Mouse (Mus musculus) kidney, embryonic 15.5 days (tissue): ENCODE data around the gene Cdkn3. TPM values are rescaled to one million over a fixed set of nuclear protein-coding genes. Genes with fewer than 3 reads are reported as not detected.
"Not testable (repeated sequence)": the region's sequence is repeated elsewhere in the genome, so short reads cannot be mapped to it uniquely, and the experiment has no call there.

Source experiments
- ATAC-seq: fragments of 200-750 bp; cut with Nextera tagmentation; replicated peaks from 2 replicates; pipeline ENCODE4 v1.8.0; 2017; ENCODE audit warnings: moderate TSS enrichment; ENCODE audit not compliant: low FRiP score
- H3K27ac ChIP-seq: fragments of 300-500 bp; sonication (generic); 2 replicates; pipeline ENCODE4 v1.5.1; 2015; ENCODE audit warnings: mild to moderate bottlenecking, inconsistent platforms
- H3K27me3 ChIP-seq: fragments of 300-500 bp; sonication (generic); 2 replicates; pipeline ENCODE4 v1.6.1; 2015; ENCODE audit warnings: inconsistent platforms
- H3K36me3 ChIP-seq: fragments of 300-500 bp; sonication (generic); 2 replicates; pipeline ENCODE4 v1.6.1; 2015; ENCODE audit warnings: inconsistent platforms
- H3K4me1 ChIP-seq: fragments of 300-500 bp; sonication (generic); 2 replicates; pipeline ENCODE4 v1.6.1; 2015; ENCODE audit warnings: inconsistent platforms
- H3K4me2 ChIP-seq: fragments of 300-500 bp; sonication (generic); 2 replicates; pipeline ENCODE4 v1.6.1; 2015; ENCODE audit warnings: moderate library complexity, mild to moderate bottlenecking, inconsistent platforms
- H3K4me3 ChIP-seq: fragments of 300-500 bp; sonication (generic); replicated peaks from 2 replicates; pipeline ENCODE4 v1.5.1; 2015; ENCODE audit warnings: mild to moderate bottlenecking, inconsistent platforms
- H3K9ac ChIP-seq: fragments of 300-500 bp; sonication (generic); 2 replicates; pipeline ENCODE4 v1.6.1; 2015; ENCODE audit warnings: mild to moderate bottlenecking, inconsistent platforms
- H3K9me3 ChIP-seq: fragments of 300-500 bp; sonication (generic); replicated peaks from 2 replicates; pipeline ENCODE4 v1.6.1; 2016; ENCODE audit warnings: inconsistent platforms
- WGBS: fragments of 180-500 bp; shearing (Covaris S2); methylation state at CpG from one replicate; pipeline ENCODE4 v1.1.7; 2015; ENCODE audit warnings: mixed read lengths; 5-methylcytosine and 5-hydroxymethylcytosine counted together
- polyA plus RNA-seq: library from polyadenylated mRNA; unstranded; fragments of >200 nt; fragmentation: Nextera tagmentation; extraction: Ambion mirVana; gene quantifications from 2 replicates; pipeline ENCODE4 v1.2.1, GENCODE M21; 2015

Cdkn3 gene
- polyA plus RNA-seq, result 48.0 and 51.1 TPM in 2 replicates

- peak within 1 kb of the TSS; percentile 70 for H3K4me3 ChIP-seq
- H3K27ac ChIP-seq, result peak within 1 kb of the TSS; percentile 69
- WGBS, result under 1% methylated on average over 54 of the region's 54 CpGs
Measured at GRCm38 (mm10) chr14:46760355-46761029, at the start of gene Cdkn3. Gene Cdkn3 (plus strand): TSS chr14:46760541.

DNA sequence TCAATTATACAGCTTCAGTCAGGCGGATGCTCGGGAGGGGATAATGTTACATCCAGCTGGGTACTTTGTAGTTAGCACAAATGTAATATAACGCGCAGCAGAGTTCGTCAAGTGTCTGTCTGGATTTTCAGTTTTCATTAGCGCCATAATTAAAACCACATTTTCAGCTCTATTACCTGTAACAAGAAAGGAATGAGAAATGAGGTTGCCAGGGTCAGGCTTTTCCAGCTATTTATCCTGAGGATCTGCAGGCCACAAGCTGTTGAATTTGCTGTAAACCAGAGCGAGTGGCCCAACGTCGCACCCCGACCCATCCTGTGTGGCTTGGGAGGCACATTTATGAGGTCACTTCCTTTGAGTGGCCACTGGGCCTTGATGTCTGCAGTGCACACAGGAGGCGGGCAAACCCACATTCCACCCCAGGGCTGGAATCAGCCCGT, 41.8 kb upstream of the Cdkn3 start:
- WGBS, result 24% methylated on average over 12 of the region's 12 CpGs

More at GRCm38 (mm10) chr14:46760355-46761029, at the start of gene Cdkn3:
- no peaks in the 10 kb centered on the region for H3K9me3 ChIP-seq
- ATAC-seq, result peak; percentile 99
- peaks cover 13% of the 10 kb centered on the region for H3K4me1 ChIP-seq
- H3K36me3 ChIP-seq, result peaks cover 19% of the 10 kb centered on the region
- H3K9ac ChIP-seq, result peak within 1 kb of the TSS; percentile 77
- no peaks in the 10 kb centered on the region for H3K27me3 ChIP-seq
- H3K4me2 ChIP-seq, result peak within 1 kb of the TSS; percentile 92

GRCm38 (mm10) chr14:46722031-46722430, 38.3 kb upstream of the Cdkn3 start:
- H3K9ac ChIP-seq, result no peak overlapping the region
- H3K27me3 ChIP-seq, result no peaks in the 10 kb centered on the region
- no peak overlapping the region for H3K4me3 ChIP-seq
- H3K4me2 ChIP-seq, result no peak overlapping the region
- ATAC-seq, result no peak
- no peak overlapping the region for H3K27ac ChIP-seq
- H3K9me3 ChIP-seq, result no peaks in the 10 kb centered on the region
- H3K36me3 ChIP-seq, result no peaks in the 10 kb centered on the region
- WGBS, result 55% methylated on average over 5 of the region's 5 CpGs
- H3K4me1 ChIP-seq, result peaks cover 25% of the 10 kb centered on the region

More for the DNA sequence above, 41.8 kb upstream of the Cdkn3 start:
- no peak overlapping the region for H3K4me2 ChIP-seq
- H3K4me3 ChIP-seq, result no peak overlapping the region
- H3K9me3 ChIP-seq, result no peaks in the 10 kb centered on the region
- H3K27me3 ChIP-seq, result no peaks in the 10 kb centered on the region
- H3K36me3 ChIP-seq, result no peaks in the 10 kb centered on the region
- peak overlapping the region; percentile 37; the same call in 1 of the 2 replicates for H3K27ac ChIP-seq
- H3K9ac ChIP-seq, result no peak overlapping the region
- ATAC-seq, result peak; percentile 54; the same call in 1 of the 2 replicates
- peaks cover 20% of the 10 kb centered on the region for H3K4me1 ChIP-seq

GRCm38 (mm10) chr14:46723828-46724227, 36.5 kb upstream of the Cdkn3 start:
- no peaks in the 10 kb centered on the region for H3K9me3 ChIP-seq
- no peak overlapping the region for H3K9ac ChIP-seq
- no peak overlapping the region for H3K27ac ChIP-seq
- no peaks in the 10 kb centered on the region for H3K27me3 ChIP-seq
- 18% methylated on average over 3 of the region's 3 CpGs for WGBS
- peaks cover 21% of the 10 kb centered on the region for H3K4me1 ChIP-seq
- H3K36me3 ChIP-seq, result no peaks in the 10 kb centered on the region
- peak; percentile 34; the same call in 1 of the 2 replicates for ATAC-seq
- no peak overlapping the region for H3K4me2 ChIP-seq
- H3K4me3 ChIP-seq, result no peak overlapping the region

DNA sequence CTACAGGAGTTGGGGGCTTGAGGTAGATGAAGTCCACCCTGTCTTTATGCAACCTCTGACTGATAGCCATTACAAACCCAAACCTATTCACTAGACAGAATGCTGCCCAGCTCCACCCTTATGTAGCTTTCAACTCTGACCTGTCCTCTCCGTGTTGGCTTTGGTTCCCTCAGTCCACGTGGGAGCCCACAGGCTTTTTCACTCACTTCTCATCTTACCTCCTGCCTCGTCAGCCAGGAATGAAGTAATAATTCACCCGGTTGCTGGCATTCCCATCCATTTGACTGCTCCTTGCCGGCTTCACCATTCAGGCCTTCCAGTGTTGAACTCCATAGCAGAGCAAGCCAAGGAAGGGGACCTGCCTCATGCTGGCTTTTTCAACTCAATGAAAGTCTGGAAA, 35.4 kb upstream of the Cdkn3 start:
- Histone ChIP-seq H3K9me3 (no peaks in the 10 kb centered on the region), H3K27me3 (no peaks in the 10 kb centered on the region), H3K4me1 (peaks cover 18% of the 10 kb centered on the region), H3K4me3 (no peak overlapping the region), H3K9ac (no peak overlapping the region), H3K36me3 (no peaks in the 10 kb centered on the region), H3K4me2 (no peak overlapping the region), H3K27ac (peak overlapping the region; percentile 20; the same call in 1 of the 2 replicates)
- no peak; the same call in 1 of the 2 replicates for ATAC-seq
- WGBS, result 16% methylated on average over 5 of the region's 5 CpGs

DNA sequence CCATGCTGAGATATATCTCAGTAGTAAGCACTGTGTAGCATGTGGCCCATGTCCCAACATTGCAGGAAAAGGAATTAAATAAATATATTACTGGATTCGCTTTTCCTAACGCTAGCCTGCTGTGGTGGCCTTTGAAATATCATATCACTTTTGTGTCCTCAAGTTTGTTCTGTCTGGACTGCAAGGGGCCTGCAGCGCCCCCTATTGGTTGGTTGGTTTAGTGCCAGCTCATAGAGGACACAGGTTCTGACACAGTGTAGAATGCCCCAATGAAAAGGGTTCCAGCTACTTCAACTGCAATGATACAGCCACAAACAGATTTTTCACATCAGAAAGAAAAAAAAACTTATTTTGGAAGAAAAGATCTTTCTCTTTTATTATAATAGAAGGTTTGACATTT, 34.6 kb upstream of the Cdkn3 start:
- Histone ChIP-seq H3K9me3 (no peaks in the 10 kb centered on the region), H3K27me3 (no peaks in the 10 kb centered on the region), H3K4me1 (peaks cover 18% of the 10 kb centered on the region), H3K4me3 (no peak overlapping the region), H3K9ac (no peak overlapping the region), H3K4me2 (no peak overlapping the region), H3K36me3 (no peaks in the 10 kb centered on the region), H3K27ac (peak overlapping the region; percentile 20; the same call in 1 of the 2 replicates)
- no peak for ATAC-seq
- WGBS, result 32% methylated on average over 3 of the region's 3 CpGs

DNA sequence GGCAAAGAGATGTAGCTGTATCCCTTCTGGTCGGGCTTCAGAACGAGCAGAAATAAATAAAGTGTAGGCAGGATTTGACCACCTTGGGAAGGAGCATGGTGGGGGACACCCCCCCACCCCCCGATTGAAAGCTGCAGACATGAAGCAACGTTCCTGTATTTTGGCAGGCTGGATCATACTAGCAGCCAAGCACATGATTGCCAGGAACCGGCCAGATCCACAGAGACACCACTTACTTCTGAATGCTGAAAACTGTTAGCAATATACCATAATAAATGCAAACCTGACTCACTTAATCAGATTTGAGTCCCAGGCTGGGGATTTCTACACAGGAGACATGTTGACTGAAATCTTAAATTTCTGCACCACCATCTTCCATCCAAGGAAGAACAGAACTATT, 26.1 kb upstream of the Cdkn3 start:
- WGBS, result 79% methylated on average over 5 of the region's 5 CpGs

GRCm38 (mm10) chr14:46734761-46735455, 25.4 kb upstream of the Cdkn3 start:
- ATAC-seq, result no peak
- H3K9me3 ChIP-seq, result no peaks in the 10 kb centered on the region
- H3K4me1 ChIP-seq, result no peaks in the 10 kb centered on the region
- H3K27me3 ChIP-seq, result no peaks in the 10 kb centered on the region
- no peak overlapping the region for H3K4me3 ChIP-seq
- no peak overlapping the region for H3K9ac ChIP-seq
- no peak overlapping the region for H3K27ac ChIP-seq
- H3K4me2 ChIP-seq, result no peak overlapping the region
- no peaks in the 10 kb centered on the region for H3K36me3 ChIP-seq
- WGBS, result 90% methylated on average over 14 of the region's 14 CpGs

More for the DNA sequence above, 26.1 kb upstream of the Cdkn3 start:
- Histone ChIP-seq H3K4me1 (no peaks in the 10 kb centered on the region), H3K36me3 (no peaks in the 10 kb centered on the region), H3K9me3 (no peaks in the 10 kb centered on the region), H3K9ac (no peak overlapping the region), H3K27me3 (no peaks in the 10 kb centered on the region), H3K27ac (no peak overlapping the region), H3K4me2 (no peak overlapping the region), H3K4me3 (no peak overlapping the region)
- no peak for ATAC-seq

GRCm38 (mm10) chr14:46736366-46736765, 24.0 kb upstream of the Cdkn3 start:
- Histone ChIP-seq H3K4me2 (no peak overlapping the region), H3K36me3 (no peaks in the 10 kb centered on the region), H3K9ac (no peak overlapping the region), H3K4me3 (no peak overlapping the region), H3K4me1 (no peaks in the 10 kb centered on the region), H3K9me3 (no peaks in the 10 kb centered on the region), H3K27me3 (no peaks in the 10 kb centered on the region), H3K27ac (no peak overlapping the region)
- WGBS, result 95% methylated on average over 4 of the region's 4 CpGs
- no peak for ATAC-seq

GRCm38 (mm10) chr14:46737346-46737745, 23.0 kb upstream of the Cdkn3 start:
- not testable (repeated sequence) for ATAC-seq

DNA sequence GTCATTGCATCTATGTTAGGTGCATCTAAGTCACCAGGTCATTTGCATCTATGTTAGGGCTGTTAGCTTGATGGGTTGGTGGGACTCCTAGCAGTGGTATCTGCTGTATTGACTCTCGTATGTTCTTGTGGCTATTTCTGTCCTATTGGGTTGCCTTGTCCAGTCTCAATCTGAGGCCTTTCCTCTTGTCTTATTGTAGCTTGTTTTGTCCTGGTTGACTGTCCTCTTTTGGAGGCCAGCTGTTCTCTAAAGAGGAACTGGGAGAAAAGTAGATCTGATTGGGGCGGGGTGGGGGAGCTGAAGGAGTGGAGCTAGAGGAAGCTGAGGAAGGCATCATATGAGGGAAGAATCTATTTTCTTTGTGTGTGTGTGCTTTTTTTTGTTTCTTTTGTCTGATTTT, 17.7 kb upstream of the Cdkn3 start:
- no peaks in the 10 kb centered on the region for H3K27me3 ChIP-seq
- no peaks in the 10 kb centered on the region for H3K9me3 ChIP-seq
- H3K4me3 ChIP-seq, result no peak overlapping the region
- no peaks in the 10 kb centered on the region for H3K4me1 ChIP-seq
- 83% methylated on average over 2 of the region's 2 CpGs for WGBS
- no peak overlapping the region for H3K9ac ChIP-seq
- H3K27ac ChIP-seq, result no peak overlapping the region
- H3K36me3 ChIP-seq, result no peaks in the 10 kb centered on the region
- no peak for ATAC-seq
- no peak overlapping the region for H3K4me2 ChIP-seq

More at GRCm38 (mm10) chr14:46737346-46737745, 23.0 kb upstream of the Cdkn3 start:
- H3K9ac ChIP-seq, H3K36me3 ChIP-seq, H3K9me3 ChIP-seq, H3K4me1 ChIP-seq, H3K27me3 ChIP-seq, H3K4me3 ChIP-seq, H3K27ac ChIP-seq, H3K4me2 ChIP-seq: not testable (repeated sequence)

GRCm38 (mm10) chr14:46745413-46745812, 14.9 kb upstream of the Cdkn3 start:
- H3K27ac ChIP-seq, result no peak overlapping the region
- H3K9ac ChIP-seq, result no peak overlapping the region
- WGBS, result 95% methylated on average over 8 of the region's 8 CpGs
- no peak overlapping the region for H3K4me3 ChIP-seq
- no peak overlapping the region for H3K4me2 ChIP-seq
- H3K27me3 ChIP-seq, result no peaks in the 10 kb centered on the region
- H3K36me3 ChIP-seq, result no peaks in the 10 kb centered on the region
- no peak for ATAC-seq
- H3K9me3 ChIP-seq, result no peaks in the 10 kb centered on the region
- no peaks in the 10 kb centered on the region for H3K4me1 ChIP-seq
